Mouse (Mus musculus) right cerebral cortex, postnatal 25 days (tissue): ENCODE measurements around the gene Fer.

Experiments used
- DNase-seq: peaks from one replicate; pipeline ENCODE4 v3.0.0; 2022

The Fer gene

GRCm38 (mm10) chr17:64167731-64168130, 304.9 kb downstream of the Fer start:
- no peak for DNase-seq

- no peak for DNase-seq
Measured at GRCm38 (mm10) chr17:64170019-64170418, 307.2 kb downstream of the Fer start.

GRCm38 (mm10) chr17:64172474-64172873, 309.6 kb downstream of the Fer start:
- no peak for DNase-seq

- DNase-seq, result no peak
Measured at GRCm38 (mm10) chr17:64180546-64180945, 317.7 kb downstream of the Fer start.

DNA sequence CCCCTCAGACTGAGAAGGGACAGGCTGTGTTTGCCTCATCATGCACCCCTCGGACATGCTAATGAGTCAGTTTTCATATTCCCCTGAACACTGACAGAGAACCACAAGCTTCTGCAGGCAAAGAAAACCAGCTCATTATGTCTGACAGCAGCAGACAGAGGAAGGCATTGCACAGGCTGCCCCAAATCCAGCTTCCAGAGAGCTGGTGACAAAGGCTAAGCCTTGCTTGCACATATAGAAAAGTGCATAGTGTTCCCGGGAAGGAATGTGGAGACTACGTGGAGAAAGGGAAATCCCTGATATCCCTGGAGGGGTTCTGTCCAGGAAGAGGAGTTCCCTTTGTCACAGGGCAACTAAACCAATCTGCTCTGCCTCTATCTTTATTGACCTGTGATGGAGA, 318.4 kb downstream of the Fer start:
- no peak for DNase-seq

- no peak for DNase-seq
Measured at GRCm38 (mm10) chr17:64182599-64182998, 319.7 kb downstream of the Fer start.

- no peak for DNase-seq
Measured at GRCm38 (mm10) chr17:64183196-64183595, 320.3 kb downstream of the Fer start.
